Mouse (Mus musculus) bone marrow, adult 2 months (tissue): ENCODE measurements at regions not wholly inside any gene's neighbourhood (a gene's known extent, or its start where the extent isn't known, plus 50 kb on each side); places are given as distances from the start of the nearest gene placed in this dataset.

Experiments
- CTCF ChIP-seq: fragments of 200-500 bp; IDR thresholded peaks from 2 replicates; pipeline ENCODE4 v1.5.1; 2011; ENCODE audit warnings: low read length, control low read depth; ENCODE audit not compliant: control insufficient read depth, insufficient read depth
- POLR2A ChIP-seq: fragments of 200-500 bp; IDR thresholded peaks from 2 replicates; pipeline ENCODE4 v1.6.1; 2011; ENCODE audit warnings: low read depth, mild to moderate bottlenecking, control low read depth, low read length, borderline replicate concordance; ENCODE audit not compliant: control insufficient read depth

DNA sequence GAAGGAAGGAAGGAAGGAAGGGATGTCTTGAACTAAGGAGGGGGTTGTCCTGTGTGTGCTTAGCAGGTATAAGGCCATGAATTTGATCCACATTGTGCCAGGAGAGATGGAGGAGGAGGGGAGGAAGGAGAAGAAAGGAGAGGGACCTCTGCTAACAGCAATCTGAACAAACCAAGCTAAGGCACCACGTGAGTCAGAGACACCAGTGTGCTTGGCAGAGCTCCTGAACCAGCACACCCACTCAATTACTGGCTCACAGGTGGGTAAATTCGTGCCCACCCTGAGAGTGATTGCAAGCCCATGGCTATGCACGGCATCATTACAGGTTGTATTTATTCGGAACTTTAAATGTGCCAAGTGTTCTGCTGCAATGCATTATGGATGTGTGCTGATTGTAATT lies 1154.1 kb downstream of the 4930447A16Rik start:
- TF ChIP-seq POLR2A (no peak), CTCF (no peak)
